Mouse (Mus musculus) lung, embryonic 14.5 days (tissue): ENCODE results near the gene Pnpla1. TPM values are rescaled to one million over a fixed set of nuclear protein-coding genes. Genes with fewer than 3 reads are reported as not detected.

Source experiments
- ATAC-seq: fragments of 200-750 bp; cut with Nextera tagmentation; 2 replicates; pipeline ENCODE4 v1.8.0; 2017; ENCODE audit warnings: mild to moderate bottlenecking, moderate TSS enrichment, moderate library complexity; ENCODE audit not compliant: insufficient read depth
- DNase-seq: peaks from one replicate; pipeline ENCODE4 v3.0.0-alpha.2; 2015
- H3K27ac ChIP-seq: fragments of 300-500 bp; sonication (generic); 2 replicates; pipeline ENCODE4 v1.5.1; 2014; ENCODE audit warnings: low read depth, mild to moderate bottlenecking, moderate library complexity
- H3K27me3 ChIP-seq: fragments of 300-500 bp; sonication (generic); 2 replicates; pipeline ENCODE4 v1.6.1; 2014; ENCODE audit warnings: low read length, control low read depth; ENCODE audit not compliant: insufficient read depth
- H3K36me3 ChIP-seq: fragments of 300-500 bp; sonication (generic); 2 replicates; pipeline ENCODE4 v1.6.1; 2014; ENCODE audit warnings: control low read depth; ENCODE audit not compliant: insufficient read depth
- H3K4me1 ChIP-seq: fragments of 300-500 bp; sonication (generic); 2 replicates; pipeline ENCODE4 v1.6.1; 2014; ENCODE audit warnings: antibody characterized with exemption, control low read depth; ENCODE audit not compliant: insufficient read depth
- H3K4me2 ChIP-seq: fragments of 300-500 bp; sonication (generic); 2 replicates; pipeline ENCODE4 v1.6.1; 2014; ENCODE audit warnings: mild to moderate bottlenecking
- H3K4me3 ChIP-seq: fragments of 300-500 bp; sonication (generic); 2 replicates; pipeline ENCODE4 v1.5.1; 2014; ENCODE audit warnings: low read depth, low read length
- H3K9ac ChIP-seq: fragments of 300-500 bp; sonication (generic); 2 replicates; pipeline ENCODE4 v1.6.1; 2014
- H3K9me3 ChIP-seq: fragments of 300-500 bp; sonication (generic); 2 replicates; pipeline ENCODE4 v1.6.1; 2016; ENCODE audit warnings: low read depth, low read length, control low read depth
- CTCF ChIP-seq: IDR thresholded peaks from 2 replicates; pipeline ENCODE4 v1.5.1; 2016; ENCODE audit warnings: antibody characterized with exemption, low read depth
- WGBS: fragments of 180-500 bp; shearing (Covaris S2); extraction: QIAGEN DNeasy Blood & Tissue Kit; methylation state at CpG from one replicate; pipeline ENCODE4 v1.1.7; 2014; 5-methylcytosine and 5-hydroxymethylcytosine counted together
- polyA plus RNA-seq: library from polyadenylated mRNA; unstranded; fragments of >200 nt; fragmentation: Nextera tagmentation; extraction: Ambion mirVana; gene quantifications from 2 replicates; pipeline ENCODE4 v1.2.1, GENCODE M21; 2014

Gene Pnpla1
- polyA plus RNA-seq, 1 experiment from 2014 or later: 0.05 TPM

GRCm38 (mm10) chr17:28883941-28884516 is 25.8 kb downstream of the Pnpla1 start:
- Histone ChIP-seq H3K4me3 (no peak overlapping the region), H3K4me2 (no peak overlapping the region), H3K36me3 (no peaks in the 10 kb centered on the region), H3K9me3 (no peaks in the 10 kb centered on the region), H3K9ac (no peak overlapping the region), H3K27me3 (no peaks in the 10 kb centered on the region), H3K27ac (no peak overlapping the region), H3K4me1 (no peaks in the 10 kb centered on the region)
- 59% methylated on average over 10 of the region's 10 CpGs for WGBS
- no peak for TF ChIP-seq CTCF
- ATAC-seq (no peak), DNase-seq (no peak)

DNA sequence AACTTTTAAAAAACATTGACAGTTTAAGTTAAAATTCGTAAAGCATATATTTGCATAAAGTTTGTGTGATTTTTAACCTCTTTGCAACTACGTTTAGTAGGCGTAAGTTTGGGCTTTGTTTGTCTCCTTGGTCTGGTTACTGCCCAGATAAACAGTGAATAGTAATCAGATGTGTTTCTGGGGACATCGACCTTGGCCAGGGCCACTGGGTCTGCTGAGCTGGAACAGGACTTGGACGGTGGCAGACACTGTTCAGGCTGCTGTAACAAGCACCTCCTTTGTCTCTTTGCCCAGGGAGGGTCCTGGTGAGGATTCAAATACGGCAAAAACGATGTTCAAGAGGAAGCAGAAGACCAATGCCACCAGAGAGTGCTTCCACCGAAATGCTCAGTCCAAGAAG is 27.0 kb downstream of the Pnpla1 start:
- Histone ChIP-seq H3K27ac (no peak overlapping the region), H3K4me3 (no peak overlapping the region), H3K4me2 (no peak overlapping the region), H3K4me1 (no peaks in the 10 kb centered on the region), H3K27me3 (no peaks in the 10 kb centered on the region), H3K9me3 (no peaks in the 10 kb centered on the region), H3K9ac (no peak overlapping the region), H3K36me3 (no peaks in the 10 kb centered on the region)
- WGBS: 88% methylated on average over 8 of the region's 8 CpGs
- DNase-seq (no peak), ATAC-seq (no peak)
- no peak for TF ChIP-seq CTCF

DNA sequence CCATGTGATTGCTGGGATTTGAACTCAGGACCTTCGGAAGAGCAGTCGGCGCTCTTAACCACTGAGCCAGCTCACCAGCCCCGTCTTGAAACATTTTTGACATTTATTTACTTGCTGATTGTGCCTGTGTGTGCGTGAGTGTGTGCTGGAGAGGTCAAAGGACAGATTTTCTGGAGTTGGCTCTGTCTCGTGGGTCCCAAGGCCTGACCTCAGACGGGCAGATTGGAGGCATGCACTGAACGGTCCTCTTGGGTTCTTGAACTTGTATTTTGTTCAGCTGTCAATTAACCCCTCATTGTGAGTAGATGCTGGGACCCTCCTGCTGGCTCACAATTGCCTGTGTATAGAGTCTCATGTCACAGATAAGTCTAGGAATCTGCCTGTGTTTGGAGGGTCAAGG is 28.1 kb downstream of the Pnpla1 start:
- Histone ChIP-seq H3K9ac (no peak overlapping the region), H3K27ac (no peak overlapping the region), H3K36me3 (no peaks in the 10 kb centered on the region), H3K4me3 (no peak overlapping the region), H3K4me1 (no peaks in the 10 kb centered on the region), H3K4me2 (no peak overlapping the region), H3K9me3 (no peaks in the 10 kb centered on the region), H3K27me3 (no peaks in the 10 kb centered on the region)
- WGBS: 75% methylated on average over 8 of the region's 8 CpGs
- no peak for TF ChIP-seq CTCF
- DNase-seq: no peak
- ATAC-seq: no peak

GRCm38 (mm10) chr17:28894050-28894767 is 36.0 kb downstream of the Pnpla1 start:
- Histone ChIP-seq H3K4me1 (no peaks in the 10 kb centered on the region), H3K4me2 (no peak overlapping the region), H3K27ac (no peak overlapping the region), H3K4me3 (no peak overlapping the region), H3K27me3 (no peaks in the 10 kb centered on the region), H3K36me3 (no peaks in the 10 kb centered on the region), H3K9ac (no peak overlapping the region), H3K9me3 (no peaks in the 10 kb centered on the region)
- ATAC-seq (no peak), DNase-seq (no peak)
- 84% methylated on average over 11 of the region's 11 CpGs for WGBS
- no peak for TF ChIP-seq CTCF

GRCm38 (mm10) chr17:28895217-28895875 is 37.1 kb downstream of the Pnpla1 start:
- Histone ChIP-seq H3K27me3 (no peaks in the 10 kb centered on the region), H3K4me3 (no peak overlapping the region), H3K9ac (no peak overlapping the region), H3K9me3 (no peaks in the 10 kb centered on the region), H3K27ac (no peak overlapping the region), H3K36me3 (no peaks in the 10 kb centered on the region), H3K4me2 (no peak overlapping the region), H3K4me1 (no peaks in the 10 kb centered on the region)
- DNase-seq: no peak
- no peak for ATAC-seq
- TF ChIP-seq CTCF: no peak
- WGBS: 93% methylated on average over 21 of the region's 21 CpGs

- H3K4me3 ChIP-seq: no peak overlapping the region
- H3K36me3 ChIP-seq: no peaks in the 10 kb centered on the region
- H3K4me2 ChIP-seq: no peak overlapping the region
- TF ChIP-seq CTCF: peak; percentile 23; the same call in 1 of the 2 replicates
- H3K4me1 ChIP-seq: no peaks in the 10 kb centered on the region
- 89% methylated on average over 11 of the region's 11 CpGs for WGBS
- H3K9me3 ChIP-seq: no peaks in the 10 kb centered on the region
- DNase-seq: no peak
- ATAC-seq: no peak
- H3K27me3 ChIP-seq: no peaks in the 10 kb centered on the region
- no peak overlapping the region for H3K27ac ChIP-seq
- H3K9ac ChIP-seq: no peak overlapping the region
Measured at GRCm38 (mm10) chr17:28896095-28896780, 38.0 kb downstream of the Pnpla1 start.

DNA sequence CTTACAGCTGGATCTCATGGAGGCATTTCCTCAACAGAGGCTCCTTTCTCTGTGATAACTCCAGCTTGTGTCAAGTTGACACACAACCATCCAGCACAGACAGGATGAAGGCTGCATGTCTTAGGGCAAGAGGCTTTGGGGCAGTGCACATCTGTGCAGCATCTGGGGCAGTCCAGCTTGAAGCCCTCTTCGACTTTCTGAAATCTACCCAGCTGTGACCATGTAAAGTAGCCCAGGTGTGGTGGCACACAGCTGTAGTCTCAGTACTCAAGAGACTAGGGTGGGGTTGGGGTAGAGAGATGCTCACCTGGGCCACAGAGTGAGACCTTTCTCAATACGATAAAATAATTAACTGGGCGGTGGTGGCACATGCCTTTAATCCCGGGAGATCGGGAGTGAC is 39.6 kb downstream of the Pnpla1 start:
- TF ChIP-seq CTCF: no peak
- WGBS: 83% methylated on average over 5 of the region's 5 CpGs
- Histone ChIP-seq H3K9me3 (no peaks in the 10 kb centered on the region), H3K9ac (no peak overlapping the region), H3K27me3 (no peaks in the 10 kb centered on the region), H3K27ac (no peak overlapping the region), H3K4me1 (no peaks in the 10 kb centered on the region), H3K4me3 (no peak overlapping the region), H3K4me2 (no peak overlapping the region), H3K36me3 (no peaks in the 10 kb centered on the region)
- ATAC-seq (no peak), DNase-seq (no peak)
